Mouse (Mus musculus): ENCODE measurements at regions not wholly inside any gene's neighbourhood (a gene's known extent, or its start where the extent isn't known, plus 50 kb on each side); places are given as distances from the start of the nearest gene placed in this dataset.

GRCm38 (mm10) chr7:98769111-98769734 is 65.7 kb upstream of the Wnt11 start:
- TF ChIP-seq CTCF (IDR thresholded peaks at IDR 0.05; ENCODE audit: low read depth), result no peak
- TF ChIP-seq EP300 (IDR thresholded peaks at IDR 0.05; ENCODE audit: low read depth), result no peak
